Mouse (Mus musculus): Measurements from ENCODE around the gene Rhobtb3. TPM values are rescaled to one million over a fixed set of nuclear protein-coding genes. Genes with fewer than 3 reads are reported as not detected.

Rhobtb3 gene
- polyA plus RNA-seq, 1 experiment, result 17.2 TPM

- Histone ChIP-seq H3K27me3 (ENCODE audit: control insufficient read depth, insufficient read depth, low read length) (no peaks in the 10 kb centered on the region), H3K4me3 (replicated peaks; ENCODE audit: insufficient read depth, low read depth, low read length) (no peak overlapping the region), H3K27ac (ENCODE audit: insufficient read depth, low read length) (no peak overlapping the region), H3K4me1 (ENCODE audit: control insufficient read depth, insufficient read depth, low read length) (no peaks in the 10 kb centered on the region)
- TF ChIP-seq CTCF (IDR thresholded peaks at IDR 0.05; ENCODE audit: borderline replicate concordance, insufficient read depth, low read depth, low read length) (no peak), POLR2A (IDR thresholded peaks at IDR 0.05; ENCODE audit: borderline replicate concordance, insufficient read depth, low read length) (no peak)
- no peak for DNase-seq
These were observed 78.1 kb downstream of the Rhobtb3 start for GRCm38 (mm10) chr13:75865486-75866184.

- Histone ChIP-seq H3K4me1 (ENCODE audit: control insufficient read depth, insufficient read depth, low read length) (no peaks in the 10 kb centered on the region), H3K4me3 (replicated peaks; ENCODE audit: insufficient read depth, low read depth, low read length) (no peak overlapping the region), H3K27me3 (ENCODE audit: control insufficient read depth, insufficient read depth, low read length) (no peaks in the 10 kb centered on the region), H3K27ac (ENCODE audit: insufficient read depth, low read length) (no peak overlapping the region)
- no peak for DNase-seq
- TF ChIP-seq CTCF (IDR thresholded peaks at IDR 0.05; ENCODE audit: borderline replicate concordance, insufficient read depth, low read depth, low read length), result no peak
- TF ChIP-seq POLR2A (IDR thresholded peaks at IDR 0.05; ENCODE audit: borderline replicate concordance, insufficient read depth, low read length), result no peak
- 45% methylated on average over 1 of the region's 1 CpGs for WGBS
These were observed 84.4 kb downstream of the Rhobtb3 start for GRCm38 (mm10) chr13:75859264-75859844.

GRCm38 (mm10) chr13:75853118-75853517 is 90.6 kb downstream of the Rhobtb3 start:
- Histone ChIP-seq H3K27ac (ENCODE audit: insufficient read depth, low read length) (no peak overlapping the region), H3K27me3 (ENCODE audit: control insufficient read depth, insufficient read depth, low read length) (no peaks in the 10 kb centered on the region), H3K4me1 (ENCODE audit: control insufficient read depth, insufficient read depth, low read length) (no peaks in the 10 kb centered on the region), H3K4me3 (replicated peaks; ENCODE audit: insufficient read depth, low read depth, low read length) (no peak overlapping the region)
- no peak for DNase-seq
- TF ChIP-seq POLR2A (IDR thresholded peaks at IDR 0.05; ENCODE audit: borderline replicate concordance, insufficient read depth, low read length) (no peak), CTCF (IDR thresholded peaks at IDR 0.05; ENCODE audit: borderline replicate concordance, insufficient read depth, low read depth, low read length) (no peak)
- WGBS, result 93% methylated on average over 3 of the region's 3 CpGs

DNA sequence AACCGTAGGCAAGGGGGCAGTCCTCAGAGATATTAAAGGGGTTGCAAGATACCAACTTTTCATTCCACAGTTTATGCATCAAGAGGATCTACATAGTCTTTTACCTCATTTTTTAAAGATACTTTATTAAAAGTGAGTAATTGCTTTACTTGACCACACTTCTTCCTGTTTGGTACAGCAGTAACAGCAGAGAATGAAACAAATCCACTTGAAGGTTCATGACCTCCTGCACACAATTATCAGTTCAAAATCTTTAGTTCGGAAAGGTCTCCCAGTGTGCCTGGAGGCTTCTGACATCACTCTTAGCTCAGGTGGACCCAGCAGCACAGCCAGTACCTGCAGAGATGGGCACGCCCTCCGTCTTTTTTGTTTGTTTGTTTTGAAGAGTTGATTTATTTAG is 91.7 kb downstream of the Rhobtb3 start:
- Histone ChIP-seq H3K4me3 (replicated peaks; ENCODE audit: insufficient read depth, low read depth, low read length) (no peak overlapping the region), H3K27ac (ENCODE audit: insufficient read depth, low read length) (no peak overlapping the region), H3K27me3 (ENCODE audit: control insufficient read depth, insufficient read depth, low read length) (no peaks in the 10 kb centered on the region), H3K4me1 (ENCODE audit: control insufficient read depth, insufficient read depth, low read length) (no peaks in the 10 kb centered on the region)
- WGBS, result 98% methylated on average over 4 of the region's 4 CpGs
- TF ChIP-seq CTCF (IDR thresholded peaks at IDR 0.05; ENCODE audit: borderline replicate concordance, insufficient read depth, low read depth, low read length) (no peak), POLR2A (IDR thresholded peaks at IDR 0.05; ENCODE audit: borderline replicate concordance, insufficient read depth, low read length) (no peak)
- DNase-seq, result no peak

DNA sequence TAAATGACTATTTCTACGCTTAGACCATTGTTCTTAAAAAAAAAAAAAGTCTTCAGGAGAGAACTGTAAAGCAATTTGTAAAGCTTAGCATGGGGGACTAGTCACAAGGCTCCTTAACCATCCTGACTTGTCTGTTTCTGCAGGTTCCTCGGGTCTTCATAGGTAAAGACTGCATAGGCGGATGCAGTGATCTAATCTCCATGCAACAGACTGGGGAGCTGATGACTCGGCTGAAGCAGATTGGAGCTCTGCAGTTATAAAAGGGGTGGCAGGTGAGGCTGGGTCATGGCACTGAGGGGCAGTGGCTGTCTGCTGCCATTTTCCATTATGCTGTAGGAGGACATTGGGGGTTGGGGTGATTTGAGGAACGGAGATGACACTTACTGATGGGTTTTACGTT is 96.7 kb downstream of the Rhobtb3 start:
- 94% methylated on average over 6 of the region's 6 CpGs for WGBS
- no peak overlapping the region for H3K4me3 ChIP-seq (replicated peaks; ENCODE audit: insufficient read depth, low read depth, low read length)
- no peak for DNase-seq
- H3K27ac ChIP-seq (ENCODE audit: insufficient read depth, low read length), result no peak overlapping the region
- no peaks in the 10 kb centered on the region for H3K27me3 ChIP-seq (ENCODE audit: control insufficient read depth, insufficient read depth, low read length)
- no peaks in the 10 kb centered on the region for H3K4me1 ChIP-seq (ENCODE audit: control insufficient read depth, insufficient read depth, low read length)
- no peak for TF ChIP-seq CTCF (IDR thresholded peaks at IDR 0.05; ENCODE audit: borderline replicate concordance, insufficient read depth, low read depth, low read length)
- TF ChIP-seq POLR2A (IDR thresholded peaks at IDR 0.05; ENCODE audit: borderline replicate concordance, insufficient read depth, low read length), result no peak

- WGBS, result 67% methylated on average over 4 of the region's 4 CpGs
- Histone ChIP-seq H3K27ac (ENCODE audit: insufficient read depth, low read length) (no peak overlapping the region), H3K27me3 (ENCODE audit: control insufficient read depth, insufficient read depth, low read length) (no peaks in the 10 kb centered on the region), H3K4me1 (ENCODE audit: control insufficient read depth, insufficient read depth, low read length) (no peaks in the 10 kb centered on the region), H3K4me3 (replicated peaks; ENCODE audit: insufficient read depth, low read depth, low read length) (no peak overlapping the region)
- no peak for DNase-seq
- TF ChIP-seq POLR2A (IDR thresholded peaks at IDR 0.05; ENCODE audit: borderline replicate concordance, insufficient read depth, low read length) (no peak), CTCF (IDR thresholded peaks at IDR 0.05; ENCODE audit: borderline replicate concordance, insufficient read depth, low read depth, low read length) (no peak)
These were observed 98.1 kb downstream of the Rhobtb3 start for GRCm38 (mm10) chr13:75845519-75846166.

- Histone ChIP-seq H3K4me3 (replicated peaks; ENCODE audit: insufficient read depth, low read depth, low read length) (no peak overlapping the region), H3K4me1 (ENCODE audit: control insufficient read depth, insufficient read depth, low read length) (no peaks in the 10 kb centered on the region), H3K27me3 (ENCODE audit: control insufficient read depth, insufficient read depth, low read length) (no peaks in the 10 kb centered on the region), H3K27ac (ENCODE audit: insufficient read depth, low read length) (no peak overlapping the region)
- no peak for DNase-seq
- WGBS, result 98% methylated on average over 2 of the region's 2 CpGs
- no peak for TF ChIP-seq POLR2A (IDR thresholded peaks at IDR 0.05; ENCODE audit: borderline replicate concordance, insufficient read depth, low read length)
- TF ChIP-seq CTCF (IDR thresholded peaks at IDR 0.05; ENCODE audit: borderline replicate concordance, insufficient read depth, low read depth, low read length), result no peak
These were observed 98.7 kb downstream of the Rhobtb3 start for GRCm38 (mm10) chr13:75844833-75845518.

Measured in cerebellum, adult 2 months (tissue).